Comparison of ENCODE assay signal across 8 mouse cellular contexts in the genomic region with DNA sequence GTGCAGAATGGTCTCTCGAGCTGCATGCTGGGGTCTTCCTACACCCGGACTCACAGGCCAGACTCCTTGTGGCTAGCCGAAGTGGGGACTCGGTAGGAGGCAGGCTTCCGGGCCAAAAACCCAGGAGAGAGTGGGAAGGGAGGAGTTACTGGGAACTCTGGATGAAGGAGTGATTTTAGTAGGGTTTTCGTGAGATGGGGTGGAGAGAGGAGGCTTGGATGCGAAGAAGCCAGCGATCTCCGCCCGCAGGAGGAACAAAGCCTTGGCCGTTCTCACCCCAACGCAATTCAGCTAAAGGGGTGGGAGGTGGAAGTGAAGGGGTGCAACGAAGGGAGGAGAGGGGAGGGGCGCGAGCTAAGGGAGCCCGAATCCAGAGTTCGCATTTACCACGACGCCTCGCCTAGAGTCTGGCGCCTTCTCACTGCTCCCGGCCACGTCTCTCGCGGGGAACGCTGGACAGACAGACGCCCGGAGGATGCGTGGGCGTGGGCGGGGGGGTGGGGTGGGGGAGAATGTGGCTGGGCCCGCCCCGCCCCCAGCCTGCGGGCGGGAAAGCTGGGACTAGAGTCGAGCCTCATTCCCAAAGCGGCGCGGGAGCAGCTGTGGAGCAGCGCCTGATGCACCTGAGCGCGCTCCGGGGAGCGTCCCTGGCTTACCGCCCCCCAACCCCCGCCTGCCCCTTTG.
A peak's percentile ranks its signal among the peaks of the same experiment; 100 is the strongest.
DNase-seq lines count a peak whose midpoint lies in the region; ATAC-seq and TF ChIP-seq lines count a peak whose summit lies in the region.

No protein-coding gene starts in this region.

- peak overlapping the region; percentile 79 for H3K4me2 ChIP-seq in neural tube, embryonic 15.5 days

- H3K36me3 ChIP-seq in thymus, adult 2 months (ENCODE audit: control insufficient read depth, insufficient read depth, low read length): no peaks in the 10 kb centered on the region
- no peaks in the 10 kb centered on the region for H3K36me3 ChIP-seq in neural tube, embryonic 15.5 days

- H3K27ac ChIP-seq in thymus, adult 2 months (ENCODE audit: control insufficient read depth, insufficient read depth, low read length): no peak overlapping the region
- peak overlapping the region; percentile 89 for H3K27ac ChIP-seq in layer of hippocampus, adult 2 months
- H3K27ac ChIP-seq in neural tube, embryonic 15.5 days (replicated peaks): peak overlapping the region; percentile 87

- no peak for TF ChIP-seq CTCF in thymus, adult 2 months (IDR thresholded peaks at IDR 0.05; ENCODE audit: borderline replicate concordance, control insufficient read depth, extremely low read depth, insufficient read depth, low read length, poor library complexity)
- 0 out of 2 replicates have a peak, but pooled peaks have one; percentile 12 for TF ChIP-seq CTCF in layer of hippocampus, adult 2 months (conservative IDR thresholded peaks at IDR 0.05)
- TF ChIP-seq CTCF in lung, adult 2 months (IDR thresholded peaks at IDR 0.05; ENCODE audit: insufficient read depth, low read length): no peak

- WGBS in thymus, adult 2 months: 1% methylated on average over 46 of the region's 46 CpGs
- under 1% methylated on average over 46 of the region's 46 CpGs for WGBS in lung, adult 2 months
- 0% methylated on average over 44 of the region's 46 CpGs for WGBS in neural tube, embryonic 15.5 days

- peak overlapping the region; percentile 63 for H3K9ac ChIP-seq in neural tube, embryonic 15.5 days (replicated peaks)

- no peak overlapping the region for H3K4me3 ChIP-seq in thymus, adult 2 months (ENCODE audit: control insufficient read depth, insufficient read depth, low read length)
- H3K4me3 ChIP-seq in layer of hippocampus, adult 2 months: peak overlapping the region; percentile 74
- H3K4me3 ChIP-seq in lung, adult 2 months (replicated peaks; ENCODE audit: extremely low read depth, low read depth, low read length): peak overlapping the region; percentile 62
- peak overlapping the region; percentile 57 for H3K4me3 ChIP-seq in neural tube, embryonic 15.5 days (replicated peaks)

- intact Hi-C loops in heart, postnatal 25 days (cut with DNase I): no loop called here

- TF ChIP-seq POLR2A in thymus, adult 2 months (IDR thresholded peaks at IDR 0.05; ENCODE audit: control insufficient read depth, extremely low read depth, insufficient read depth, low read length, poor library complexity): no peak
- TF ChIP-seq POLR2A in lung, adult 2 months (IDR thresholded peaks at IDR 0.05; ENCODE audit: borderline replicate concordance, extremely low read depth, low read depth, low read length): 0 out of 2 replicates have a peak, but pooled peaks have one; percentile 10

- peak; percentile 88 for ATAC-seq in neural tube, embryonic 15.5 days (ENCODE audit: low FRiP score)

- H3K27me3 ChIP-seq in thymus, adult 2 months (ENCODE audit: control insufficient read depth, insufficient read depth, low read length): peaks cover 3% of the 10 kb centered on the region
- no peaks in the 10 kb centered on the region for H3K27me3 ChIP-seq in neural tube, embryonic 15.5 days (replicated peaks)

- H3K9me3 ChIP-seq in neural tube, embryonic 15.5 days (replicated peaks): no peaks in the 10 kb centered on the region; the same call in 1 of the 2 replicates

- no peaks in the 10 kb centered on the region; the same call in 1 of the 2 replicates for H3K4me1 ChIP-seq in thymus, adult 2 months (replicated peaks; ENCODE audit: control insufficient read depth, insufficient read depth, low read length)
- peaks cover 4% of the 10 kb centered on the region; the same call in 1 of the 2 replicates for H3K4me1 ChIP-seq in lung, adult 2 months (ENCODE audit: control insufficient read depth, insufficient read depth, low read length)
- peaks cover 17% of the 10 kb centered on the region for H3K4me1 ChIP-seq in neural tube, embryonic 15.5 days

- peak; percentile 3 for DNase-seq in thymus, adult 2 months
- no peak for DNase-seq in thymus, postnatal 0 days (ENCODE audit: low spot score)
- DNase-seq in forelimb bud, embryonic 11.5 days (ENCODE audit: low read depth, low spot score): peak; percentile 54
- DNase-seq in heart, postnatal 25 days (ENCODE audit: low spot score): peak; percentile 50
- peak in 1 of 2 experiments; percentile 36 for DNase-seq in layer of hippocampus, adult 2 months (ENCODE audit: low spot score in 2 of 2)
- peak; percentile 31 for DNase-seq in lung, adult 2 months
- peak; percentile 12 for DNase-seq in urinary bladder, postnatal 10 days (ENCODE audit: low spot score)
